Mouse (Mus musculus) hindbrain, embryonic 13.5 days (tissue): ENCODE results near the gene Epp13. TPM values are rescaled to one million over a fixed set of nuclear protein-coding genes. Genes with fewer than 3 reads are reported as not detected.
"Not testable (repeated sequence)": the region's sequence is repeated elsewhere in the genome, so short reads cannot be mapped to it uniquely, and the experiment has no call there.

ENCODE experiments used
- ATAC-seq: fragments of 200-750 bp; cut with Nextera tagmentation; 2 replicates; pipeline ENCODE4 v1.8.0; 2017; ENCODE audit warnings: moderate TSS enrichment; ENCODE audit not compliant: low FRiP score
- H3K27ac ChIP-seq: fragments of 300-500 bp; sonication (generic); 2 replicates; pipeline ENCODE4 v1.5.1; 2015; ENCODE audit warnings: inconsistent platforms, mild to moderate bottlenecking, moderate library complexity
- H3K27me3 ChIP-seq: fragments of 300-500 bp; sonication (generic); 2 replicates; pipeline ENCODE4 v1.6.1; 2015; ENCODE audit warnings: mild to moderate bottlenecking, inconsistent platforms
- H3K36me3 ChIP-seq: fragments of 300-500 bp; sonication (generic); 2 replicates; pipeline ENCODE4 v1.6.1; 2015; ENCODE audit warnings: mild to moderate bottlenecking, inconsistent platforms
- H3K4me1 ChIP-seq: fragments of 300-500 bp; sonication (generic); replicated peaks from 2 replicates; pipeline ENCODE4 v1.6.1; 2015; ENCODE audit warnings: inconsistent platforms
- H3K4me2 ChIP-seq: fragments of 300-500 bp; sonication (generic); 2 replicates; pipeline ENCODE4 v1.6.1; 2015; ENCODE audit warnings: inconsistent platforms, mild to moderate bottlenecking, moderate library complexity
- H3K4me3 ChIP-seq: fragments of 300-500 bp; sonication (generic); 2 replicates; pipeline ENCODE4 v1.5.1; 2015; ENCODE audit warnings: mild to moderate bottlenecking, inconsistent platforms
- H3K9ac ChIP-seq: fragments of 300-500 bp; sonication (generic); 2 replicates; pipeline ENCODE4 v1.6.1; 2015; ENCODE audit warnings: mild to moderate bottlenecking, inconsistent platforms
- H3K9me3 ChIP-seq: fragments of 300-500 bp; sonication (generic); 2 replicates; pipeline ENCODE4 v1.6.1; 2016; ENCODE audit warnings: inconsistent platforms
- WGBS: fragments of 180-500 bp; shearing (Covaris S2); methylation state at CpG from one replicate; pipeline ENCODE4 v1.1.7; 2015; 5-methylcytosine and 5-hydroxymethylcytosine counted together
- polyA plus RNA-seq: library from polyadenylated mRNA; unstranded; fragments of >200 nt; fragmentation: Nextera tagmentation; extraction: Ambion mirVana; gene quantifications from 2 replicates; pipeline ENCODE4 v1.2.1, GENCODE M21; 2015

Gene Epp13
- polyA plus RNA-seq, 1 experiment from 2014 or later = 0.26 TPM

GRCm38 (mm10) chr7:6258232-6259220, 6.0 kb downstream of the Epp13 start:
- 28% methylated on average over 16 of the region's 16 CpGs for WGBS
- no peak overlapping the region for H3K27ac ChIP-seq
- no peaks in the 10 kb centered on the region for H3K4me1 ChIP-seq
- no peaks in the 10 kb centered on the region for H3K9me3 ChIP-seq
- no peaks in the 10 kb centered on the region for H3K27me3 ChIP-seq
- H3K36me3 ChIP-seq = no peaks in the 10 kb centered on the region
- H3K4me3 ChIP-seq = no peak overlapping the region
- H3K4me2 ChIP-seq = no peak overlapping the region
- no peak overlapping the region for H3K9ac ChIP-seq
- no peak for ATAC-seq

- 44% methylated on average over 2 of the region's 2 CpGs for WGBS
These were observed 7.5 kb downstream of the Epp13 start for GRCm38 (mm10) chr7:6260004-6260403.

GRCm38 (mm10) chr7:6262120-6262519, 9.6 kb downstream of the Epp13 start:
- H3K4me2 ChIP-seq = no peak overlapping the region
- H3K27ac ChIP-seq = no peak overlapping the region
- no peak for ATAC-seq
- no peak overlapping the region for H3K4me3 ChIP-seq
- no peaks in the 10 kb centered on the region for H3K36me3 ChIP-seq
- WGBS = 85% methylated on average over 3 of the region's 3 CpGs
- no peak overlapping the region for H3K9ac ChIP-seq
- H3K27me3 ChIP-seq = no peaks in the 10 kb centered on the region
- no peaks in the 10 kb centered on the region for H3K4me1 ChIP-seq
- H3K9me3 ChIP-seq = no peaks in the 10 kb centered on the region

More at GRCm38 (mm10) chr7:6260004-6260403, 7.5 kb downstream of the Epp13 start:
- not testable (repeated sequence) for H3K4me1 ChIP-seq, H3K9me3 ChIP-seq, ATAC-seq, H3K9ac ChIP-seq, H3K27me3 ChIP-seq, H3K36me3 ChIP-seq, H3K27ac ChIP-seq, H3K4me3 ChIP-seq, H3K4me2 ChIP-seq

- Histone ChIP-seq H3K4me3 (no peak overlapping the region), H3K9me3 (no peaks in the 10 kb centered on the region), H3K27ac (no peak overlapping the region), H3K4me1 (no peaks in the 10 kb centered on the region), H3K27me3 (no peaks in the 10 kb centered on the region), H3K36me3 (no peaks in the 10 kb centered on the region), H3K9ac (no peak overlapping the region), H3K4me2 (no peak overlapping the region)
- no peak for ATAC-seq
- 90% methylated on average over 4 of the region's 4 CpGs for WGBS
These were observed 10.5 kb downstream of the Epp13 start for GRCm38 (mm10) chr7:6262984-6263383.

- Histone ChIP-seq H3K9ac (no peak overlapping the region), H3K27ac (no peak overlapping the region), H3K4me3 (no peak overlapping the region), H3K4me1 (no peaks in the 10 kb centered on the region), H3K36me3 (no peaks in the 10 kb centered on the region), H3K27me3 (no peaks in the 10 kb centered on the region), H3K4me2 (no peak overlapping the region), H3K9me3 (no peaks in the 10 kb centered on the region)
- 65% methylated on average over 8 of the region's 8 CpGs for WGBS
- no peak for ATAC-seq
These were observed 13.2 kb downstream of the Epp13 start for GRCm38 (mm10) chr7:6265695-6266094.

GRCm38 (mm10) chr7:6277906-6278305, 25.4 kb downstream of the Epp13 start:
- ATAC-seq = no peak
- WGBS = 64% methylated on average over 3 of the region's 3 CpGs

GRCm38 (mm10) chr7:6282749-6283148, 30.2 kb downstream of the Epp13 start:
- Histone ChIP-seq H3K27ac (peak overlapping the region; percentile 93), H3K4me3 (peak overlapping the region; percentile 47), H3K27me3 (no peaks in the 10 kb centered on the region), H3K4me1 (peaks cover 17% of the 10 kb centered on the region), H3K4me2 (peak overlapping the region; percentile 54), H3K9ac (peak overlapping the region; percentile 71; the same call in 1 of the 2 replicates), H3K9me3 (no peaks in the 10 kb centered on the region), H3K36me3 (no peaks in the 10 kb centered on the region)
- ATAC-seq = no peak
- WGBS = 6% methylated on average over 1 of the region's 1 CpGs

More at GRCm38 (mm10) chr7:6277906-6278305, 25.4 kb downstream of the Epp13 start:
- no peak overlapping the region for H3K27ac ChIP-seq
- no peaks in the 10 kb centered on the region for H3K4me1 ChIP-seq
- no peak overlapping the region for H3K4me2 ChIP-seq
- H3K36me3 ChIP-seq = no peaks in the 10 kb centered on the region
- H3K27me3 ChIP-seq = no peaks in the 10 kb centered on the region
- H3K9me3 ChIP-seq = no peaks in the 10 kb centered on the region
- no peak overlapping the region for H3K4me3 ChIP-seq
- no peak overlapping the region for H3K9ac ChIP-seq

- peak overlapping the region; percentile 71 for H3K9ac ChIP-seq
- 2% methylated on average over 23 of the region's 23 CpGs for WGBS
- no peaks in the 10 kb centered on the region for H3K36me3 ChIP-seq
- H3K9me3 ChIP-seq = no peaks in the 10 kb centered on the region
- H3K4me2 ChIP-seq = peak overlapping the region; percentile 54
- no peaks in the 10 kb centered on the region for H3K27me3 ChIP-seq
- peak; percentile 69 for ATAC-seq
- H3K4me3 ChIP-seq = peak overlapping the region; percentile 47
- H3K4me1 ChIP-seq = peaks cover 25% of the 10 kb centered on the region
- H3K27ac ChIP-seq = peak overlapping the region; percentile 93
These were observed 31.1 kb downstream of the Epp13 start for GRCm38 (mm10) chr7:6283451-6284075.

- WGBS = 85% methylated on average over 4 of the region's 4 CpGs
- Histone ChIP-seq H3K9me3 (no peaks in the 10 kb centered on the region), H3K27me3 (no peaks in the 10 kb centered on the region), H3K36me3 (no peaks in the 10 kb centered on the region), H3K4me2 (peak overlapping the region; percentile 54), H3K4me1 (peaks cover 31% of the 10 kb centered on the region), H3K9ac (no peak overlapping the region), H3K4me3 (no peak overlapping the region), H3K27ac (no peak overlapping the region)
- ATAC-seq = no peak
These were observed 32.0 kb downstream of the Epp13 start for GRCm38 (mm10) chr7:6284442-6285012.

GRCm38 (mm10) chr7:6285366-6285765, 32.9 kb downstream of the Epp13 start:
- 91% methylated on average over 6 of the region's 6 CpGs for WGBS
- Histone ChIP-seq H3K9ac (no peak overlapping the region), H3K4me2 (peak overlapping the region; percentile 83), H3K36me3 (peaks cover 1% of the 10 kb centered on the region), H3K27me3 (no peaks in the 10 kb centered on the region), H3K9me3 (no peaks in the 10 kb centered on the region), H3K4me3 (peak overlapping the region; percentile 58), H3K4me1 (peaks cover 31% of the 10 kb centered on the region), H3K27ac (peak overlapping the region; percentile 90)
- ATAC-seq = no peak

- Histone ChIP-seq H3K4me2 (peak within 1 kb of the TSS; percentile 83), H3K9ac (peak within 1 kb of the TSS; percentile 72), H3K27me3 (no peaks in the 10 kb centered on the region), H3K36me3 (peaks cover 7% of the 10 kb centered on the region), H3K4me3 (peak within 1 kb of the TSS; percentile 58), H3K27ac (peak within 1 kb of the TSS; percentile 90), H3K9me3 (no peaks in the 10 kb centered on the region), H3K4me1 (peaks cover 31% of the 10 kb centered on the region)
- 3% methylated on average over 50 of the region's 50 CpGs for WGBS
- peak; percentile 65 for ATAC-seq
These were observed 33.6 kb downstream of the Epp13 start, which contains the start of gene Zfp667 for GRCm38 (mm10) chr7:6285842-6286705. Gene Zfp667, plus strand, starts transcription at chr7:6286579.
